Mouse (Mus musculus) stomach, embryonic 14.5 days (tissue): ENCODE data around the gene Gipc2. TPM values are rescaled to one million over a fixed set of nuclear protein-coding genes. Genes with fewer than 3 reads are reported as not detected.

ENCODE experiments used
- ATAC-seq: fragments of 200-750 bp; cut with Nextera tagmentation; 2 replicates; pipeline ENCODE4 v1.8.0; 2017; ENCODE audit warnings: low read depth, moderate TSS enrichment; ENCODE audit not compliant: insufficient number of reproducible peaks, insufficient read depth, low FRiP score
- H3K27ac ChIP-seq: fragments of 300-500 bp; sonication (generic); 2 replicates; pipeline ENCODE4 v1.5.1; 2014; ENCODE audit warnings: mild to moderate bottlenecking, low read length, moderate library complexity, mixed read lengths
- H3K27me3 ChIP-seq: fragments of 300-500 bp; sonication (generic); 2 replicates; pipeline ENCODE4 v1.6.1; 2014; ENCODE audit warnings: low read length, control low read depth, mixed read lengths; ENCODE audit not compliant: control insufficient read depth, insufficient read depth
- H3K36me3 ChIP-seq: fragments of 300-500 bp; sonication (generic); 2 replicates; pipeline ENCODE4 v1.6.1; 2014; ENCODE audit warnings: mild to moderate bottlenecking, control low read depth, low read length, moderate library complexity, mixed read lengths; ENCODE audit not compliant: control insufficient read depth, insufficient read depth
- H3K4me1 ChIP-seq: fragments of 300-500 bp; sonication (generic); 2 replicates; pipeline ENCODE4 v1.6.1; 2014; ENCODE audit warnings: low read length, control low read depth, mixed read lengths; ENCODE audit not compliant: control insufficient read depth, insufficient read depth
- H3K4me2 ChIP-seq: fragments of 300-500 bp; sonication (generic); replicated peaks from 2 replicates; pipeline ENCODE4 v1.6.1; 2014; ENCODE audit warnings: low read depth, low read length, control low read depth
- H3K4me3 ChIP-seq: fragments of 300-500 bp; sonication (generic); 2 replicates; pipeline ENCODE4 v1.5.1; 2014; ENCODE audit warnings: low read depth, low read length, control low read depth
- H3K9ac ChIP-seq: fragments of 300-500 bp; sonication (generic); replicated peaks from 2 replicates; pipeline ENCODE4 v1.6.1; 2014; ENCODE audit warnings: low read depth, mild to moderate bottlenecking, control low read depth, low read length, moderate library complexity, mixed read lengths
- H3K9me3 ChIP-seq: fragments of 300-500 bp; sonication (generic); 2 replicates; pipeline ENCODE4 v1.6.1; 2016; ENCODE audit warnings: low read depth, low read length, control low read depth; ENCODE audit not compliant: control insufficient read depth
- WGBS: fragments of 180-500 bp; shearing (Covaris S2); extraction: QIAGEN DNeasy Blood & Tissue Kit; methylation state at CpG from one replicate; pipeline ENCODE4 v1.1.7; 2014; 5-methylcytosine and 5-hydroxymethylcytosine counted together
- polyA plus RNA-seq: library from polyadenylated mRNA; unstranded; fragments of >200 nt; fragmentation: Nextera tagmentation; extraction: Ambion mirVana; gene quantifications from 2 replicates; pipeline ENCODE4 v1.2.1, GENCODE M21; 2014

The Gipc2 gene
- polyA plus RNA-seq, 1 experiment from 2014 or later, result 43.8 TPM

DNA sequence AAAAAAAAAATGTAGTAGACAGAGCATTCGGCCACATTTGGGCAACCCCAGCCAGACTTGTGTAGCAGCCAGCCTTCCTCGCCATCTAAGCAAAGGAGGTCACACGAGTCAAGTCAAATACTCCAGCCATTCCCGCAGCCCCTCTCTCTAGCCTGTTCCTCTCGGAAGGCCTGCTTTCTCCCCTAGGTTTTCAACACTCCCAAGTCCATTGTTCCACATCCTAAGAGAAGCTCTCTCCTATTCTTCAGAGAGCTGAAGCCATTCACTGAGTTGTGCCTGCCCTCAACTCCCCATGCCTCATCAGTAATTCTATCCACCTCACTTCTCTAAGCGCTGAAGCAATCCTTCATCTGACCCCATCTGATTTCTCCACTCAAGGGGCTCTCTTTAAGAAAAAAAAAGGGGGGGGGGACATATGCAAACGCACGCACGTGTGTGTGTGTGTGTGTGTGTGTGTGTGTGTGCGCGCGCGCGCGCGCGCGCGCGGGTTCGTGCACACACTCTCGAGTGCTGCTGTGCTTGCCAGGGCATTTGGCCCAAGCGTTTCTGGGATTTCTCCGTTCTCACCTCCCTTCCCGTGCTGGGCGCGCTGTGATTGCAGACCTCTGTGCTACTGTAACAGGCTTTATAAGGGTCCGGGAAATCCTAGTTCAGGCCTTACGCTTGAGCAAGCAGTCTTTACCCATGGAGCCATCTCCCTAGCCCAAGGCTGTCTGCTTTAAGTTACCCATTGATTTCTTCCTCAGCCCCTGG lies 845 bp upstream of the Gipc2 start:
- Histone ChIP-seq H3K4me1 (peaks cover 13% of the 10 kb centered on the region; the same call in 1 of the 2 replicates), H3K9ac (no peak overlapping the region), H3K4me2 (peak overlapping the region; percentile 35), H3K36me3 (no peaks in the 10 kb centered on the region), H3K27me3 (no peaks in the 10 kb centered on the region), H3K27ac (no peak overlapping the region), H3K4me3 (peak overlapping the region; percentile 9; the same call in 1 of the 2 replicates), H3K9me3 (no peaks in the 10 kb centered on the region)
- 22% methylated on average over 29 of the region's 29 CpGs for WGBS
- ATAC-seq, result no peak

DNA sequence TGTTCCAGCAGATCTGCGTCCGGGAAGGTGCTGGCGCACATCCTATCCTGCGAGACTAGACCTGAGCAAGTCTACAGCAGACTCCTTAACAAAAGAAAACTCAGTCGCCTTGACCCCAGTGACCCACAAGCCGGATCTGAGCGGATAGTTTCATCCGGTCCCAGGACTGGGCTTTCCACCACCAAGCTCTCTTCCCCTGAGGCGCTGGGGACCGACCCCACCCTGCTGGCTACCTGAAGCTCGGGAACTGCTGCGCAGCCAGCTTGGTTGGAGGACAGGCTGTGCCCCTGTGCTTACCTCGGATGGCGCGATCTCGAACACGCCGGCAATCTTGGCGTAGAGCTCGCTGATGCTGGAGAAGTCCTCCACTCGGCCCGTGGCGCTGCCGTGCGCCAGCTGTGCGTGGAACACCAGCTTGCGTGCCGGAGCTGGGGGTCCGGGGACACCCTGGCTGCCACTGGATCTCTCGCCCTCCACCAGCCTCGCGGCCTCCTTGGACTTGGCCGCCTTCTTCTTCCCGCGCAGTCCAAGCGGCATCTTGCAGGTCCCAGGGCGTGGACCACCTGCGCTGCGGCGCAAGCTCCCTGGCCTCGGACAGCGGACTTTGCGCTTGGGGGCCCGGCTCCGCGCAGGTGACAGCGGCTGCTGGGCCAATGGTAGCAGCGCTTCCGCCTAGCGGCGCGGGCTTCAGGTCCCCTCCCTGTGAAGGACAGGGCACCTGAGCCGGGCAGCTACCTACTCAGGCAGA lies 505 bp downstream of the Gipc2 start:
- Histone ChIP-seq H3K36me3 (no peaks in the 10 kb centered on the region), H3K27ac (peak overlapping the region; percentile 29; the same call in 1 of the 2 replicates)
- WGBS, result 3% methylated on average over 53 of the region's 53 CpGs

DNA sequence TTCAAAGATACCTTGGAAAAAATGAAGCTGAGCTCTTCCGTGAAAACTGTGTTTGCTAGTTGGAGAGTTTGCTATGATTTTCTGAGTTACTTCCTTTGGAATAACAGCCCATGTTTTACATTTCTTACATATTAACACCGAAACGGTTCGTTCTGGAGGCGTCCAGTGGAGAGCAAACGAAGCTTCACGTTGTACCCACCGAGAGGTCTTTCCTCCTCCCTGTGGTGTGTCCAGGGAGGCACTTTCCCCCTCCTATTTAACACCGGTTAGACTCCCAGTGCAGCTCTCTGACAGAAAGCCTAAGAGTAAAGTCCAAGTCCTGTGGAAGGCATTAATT lies 1.0 kb downstream of the Gipc2 start:
- Histone ChIP-seq H3K9me3 (no peaks in the 10 kb centered on the region), H3K4me3 (peak overlapping the region; percentile 47), H3K27me3 (no peaks in the 10 kb centered on the region), H3K36me3 (no peaks in the 10 kb centered on the region), H3K9ac (no peak overlapping the region; the same call in 1 of the 2 replicates), H3K27ac (peak overlapping the region; percentile 29; the same call in 1 of the 2 replicates), H3K4me2 (peak overlapping the region; percentile 97), H3K4me1 (0 out of 2 replicates have a peak, but pooled peaks cover 5% of the 10 kb centered on the region)
- ATAC-seq, result 0 out of 2 replicates have a peak, but pooled peaks have one; percentile 10
- WGBS, result 45% methylated on average over 9 of the region's 9 CpGs

More for the DNA sequence above, 505 bp downstream of the Gipc2 start:
- Histone ChIP-seq H3K27me3 (no peaks in the 10 kb centered on the region), H3K4me3 (peak overlapping the region; percentile 47), H3K4me2 (peak overlapping the region; percentile 97), H3K4me1 (0 out of 2 replicates have a peak, but pooled peaks cover 5% of the 10 kb centered on the region), H3K9me3 (no peaks in the 10 kb centered on the region), H3K9ac (peak overlapping the region; percentile 28; the same call in 1 of the 2 replicates)
- ATAC-seq, result peak; percentile 80

DNA sequence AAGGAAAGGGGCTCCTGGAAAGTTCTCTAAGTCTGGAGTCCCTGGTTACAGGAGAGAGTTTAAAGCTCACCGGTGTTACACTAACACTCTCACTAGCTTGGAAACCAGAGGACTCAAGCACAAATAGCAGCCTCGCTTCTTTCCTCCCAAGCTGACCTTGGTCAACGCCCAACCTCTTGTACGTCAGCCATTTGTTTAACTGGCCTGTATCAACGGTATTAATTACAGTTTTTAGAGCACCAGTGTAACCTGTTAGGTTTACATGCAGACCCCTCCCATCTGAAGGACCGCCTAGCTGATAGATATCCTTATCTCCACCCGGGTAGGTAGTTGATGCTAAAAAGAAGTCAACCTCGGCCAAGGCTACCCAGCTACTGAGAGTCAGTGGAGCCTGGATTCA lies 2.7 kb downstream of the Gipc2 start:
- 67% methylated on average over 8 of the region's 8 CpGs for WGBS
- no peak overlapping the region for H3K4me2 ChIP-seq
- H3K9ac ChIP-seq, result no peak overlapping the region
- H3K27ac ChIP-seq, result no peak overlapping the region
- no peaks in the 10 kb centered on the region for H3K36me3 ChIP-seq
- no peaks in the 10 kb centered on the region for H3K9me3 ChIP-seq
- H3K4me1 ChIP-seq, result 0 out of 2 replicates have a peak, but pooled peaks cover 5% of the 10 kb centered on the region
- ATAC-seq, result no peak
- no peaks in the 10 kb centered on the region for H3K27me3 ChIP-seq
- no peak overlapping the region for H3K4me3 ChIP-seq

DNA sequence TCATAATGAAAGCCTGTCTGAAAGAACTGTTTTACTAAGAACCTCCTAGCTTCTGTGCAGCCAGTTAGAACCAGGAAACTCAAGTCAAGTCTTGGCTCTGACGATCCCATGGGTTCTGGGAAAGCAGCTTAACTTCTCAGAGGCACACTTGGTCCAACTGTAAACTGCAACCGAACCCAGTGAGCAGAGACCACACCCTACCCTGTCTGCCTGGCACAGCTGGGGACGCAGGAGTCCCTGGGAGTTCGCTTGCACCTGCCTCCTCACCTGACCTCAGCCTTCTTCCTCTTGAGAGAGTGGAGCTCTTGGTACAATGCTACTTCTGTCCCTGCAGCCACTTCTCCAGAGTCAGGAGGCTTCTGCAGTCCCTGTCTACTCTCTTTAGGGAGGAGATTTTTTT lies 5.4 kb downstream of the Gipc2 start:
- H3K36me3 ChIP-seq, result no peaks in the 10 kb centered on the region
- no peaks in the 10 kb centered on the region for H3K4me1 ChIP-seq
- no peaks in the 10 kb centered on the region for H3K27me3 ChIP-seq
- H3K9me3 ChIP-seq, result no peaks in the 10 kb centered on the region
- H3K27ac ChIP-seq, result no peak overlapping the region
- no peak overlapping the region for H3K9ac ChIP-seq
- ATAC-seq, result no peak
- H3K4me3 ChIP-seq, result no peak overlapping the region
- 44% methylated on average over 4 of the region's 4 CpGs for WGBS
- no peak overlapping the region for H3K4me2 ChIP-seq

DNA sequence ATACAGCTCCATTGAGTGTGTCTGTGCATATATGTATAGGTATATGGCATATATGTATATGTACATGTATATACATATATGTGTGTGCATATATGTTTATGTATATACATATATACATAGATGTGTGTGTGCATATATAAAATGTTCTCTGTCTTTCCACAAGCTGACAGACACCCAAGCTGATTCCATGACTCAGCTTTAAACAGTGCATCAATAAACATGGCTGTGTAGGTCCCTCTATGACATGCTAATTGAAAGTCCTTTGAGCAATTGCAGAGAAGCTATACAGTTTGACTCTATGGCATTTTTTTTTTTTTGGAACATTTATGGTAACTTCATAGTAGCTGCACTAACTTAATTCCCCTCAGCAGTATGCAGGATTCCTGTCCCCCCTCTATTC lies 6.7 kb downstream of the Gipc2 start:
- no peaks in the 10 kb centered on the region for H3K27me3 ChIP-seq
- H3K27ac ChIP-seq, result no peak overlapping the region
- no peak overlapping the region for H3K4me2 ChIP-seq
- no peaks in the 10 kb centered on the region for H3K4me1 ChIP-seq
- no peaks in the 10 kb centered on the region for H3K36me3 ChIP-seq
- H3K4me3 ChIP-seq, result no peak overlapping the region
- no peaks in the 10 kb centered on the region for H3K9me3 ChIP-seq
- ATAC-seq, result no peak
- H3K9ac ChIP-seq, result no peak overlapping the region

DNA sequence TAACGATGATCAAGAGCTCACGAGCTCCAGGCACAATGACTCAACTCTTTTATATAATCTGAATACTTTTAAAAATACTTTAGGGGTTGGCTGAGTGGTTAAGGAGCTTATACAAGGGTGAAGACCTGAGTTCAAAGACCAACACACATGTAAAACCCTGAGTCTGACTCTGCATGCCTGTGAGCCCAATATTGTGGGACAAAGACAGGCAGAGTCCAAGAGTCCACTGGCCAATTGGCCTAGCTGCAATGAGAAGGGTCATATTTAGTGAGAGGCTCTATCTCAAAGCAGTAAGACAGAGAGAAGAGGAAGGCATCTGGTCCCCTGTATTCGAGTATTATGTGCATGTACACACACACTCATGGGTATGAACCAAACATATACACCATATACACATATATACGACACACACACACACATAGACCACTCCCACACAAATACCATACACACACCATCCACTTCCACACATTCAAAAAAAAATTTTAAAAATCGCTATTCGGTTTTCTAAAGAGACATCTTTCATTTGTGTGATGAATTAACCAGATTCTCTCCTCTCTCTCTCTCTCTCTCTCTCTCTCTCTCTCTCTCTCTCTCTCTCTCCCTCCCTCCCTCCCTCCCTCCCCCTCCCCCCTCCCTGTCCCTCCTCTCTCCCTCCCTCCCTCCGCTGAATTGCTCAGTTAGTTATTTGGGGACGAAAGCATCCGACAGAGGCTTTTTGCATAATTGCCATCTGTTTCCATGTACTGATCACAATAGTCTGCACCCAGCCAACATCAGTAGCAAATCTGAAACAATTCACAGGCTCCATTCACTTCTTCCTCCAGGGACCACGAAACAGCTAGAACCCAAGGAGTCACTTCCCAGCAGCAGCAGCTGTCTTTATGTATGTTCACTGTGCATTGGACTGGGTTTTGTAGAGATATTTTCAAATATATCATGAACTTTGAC lies 7.4 kb downstream of the Gipc2 start:
- no peaks in the 10 kb centered on the region for H3K4me1 ChIP-seq
- H3K27ac ChIP-seq, result no peak overlapping the region
- no peak overlapping the region for H3K4me3 ChIP-seq
- no peak for ATAC-seq
- WGBS, result 78% methylated on average over 10 of the region's 10 CpGs
- H3K36me3 ChIP-seq, result no peaks in the 10 kb centered on the region
- H3K9me3 ChIP-seq, result no peaks in the 10 kb centered on the region
- no peaks in the 10 kb centered on the region for H3K27me3 ChIP-seq
- H3K9ac ChIP-seq, result no peak overlapping the region
- H3K4me2 ChIP-seq, result no peak overlapping the region
